Mouse (Mus musculus): ENCODE data around the gene Eno1.

DNA sequence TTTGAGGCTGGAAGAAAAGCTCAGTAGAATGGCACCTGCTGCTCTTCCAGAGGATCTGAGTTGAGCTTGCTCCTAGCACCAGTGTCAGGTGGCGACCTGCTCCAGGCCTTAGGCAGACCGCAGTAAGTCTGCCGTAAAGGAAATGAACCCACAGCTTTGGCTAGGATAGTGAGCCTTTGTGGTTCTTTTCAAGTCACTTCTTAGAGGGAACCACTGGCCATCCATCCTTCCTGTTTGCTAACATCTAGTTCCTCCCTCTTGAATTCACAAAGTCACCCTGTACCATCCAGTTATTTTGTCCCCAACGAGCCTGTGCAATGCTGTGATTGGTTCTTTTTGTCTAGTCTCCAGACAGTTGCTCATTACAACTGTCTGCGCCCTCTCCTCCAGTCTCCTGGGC lies 6.2 kb downstream of the Eno1 start:
- TF ChIP-seq CTCF (IDR thresholded peaks at IDR 0.05; ENCODE audit: low read depth) (no peak), EP300 (IDR thresholded peaks at IDR 0.05; ENCODE audit: low read depth) (no peak)

Data from liver, postnatal 0 days (tissue).